Mouse (Mus musculus) frontal cortex, postnatal 25 days (tissue): Measurements from ENCODE around the gene Misp.

ENCODE experiments used
- DNase-seq, 2 experiments: peaks; one replicate each; pipeline ENCODE4 v3.0.0; 2022; ENCODE audit warnings: low spot score in 2 of 2

Misp gene

GRCm38 (mm10) chr10:79873715-79874289 is 53.0 kb downstream of the Misp start:
- no peak for DNase-seq

GRCm38 (mm10) chr10:79874290-79874862 is 53.6 kb downstream of the Misp start, which contains the start of the genes Prtn3 and Plppr3:
Gene Prtn3, plus strand, starts transcription at chr10:79874476.
Gene Plppr3, minus strand, starts transcription at chr10:79874634.
- DNase-seq: no peak

- no peak for DNase-seq
Measured at GRCm38 (mm10) chr10:79877174-79877573, 56.4 kb downstream of the Misp start.

- DNase-seq: no peak
Measured at GRCm38 (mm10) chr10:79877757-79878156, 57.0 kb downstream of the Misp start.

GRCm38 (mm10) chr10:79879527-79879926 is 58.7 kb downstream of the Misp start:
- DNase-seq: no peak
